Mouse (Mus musculus) inflammation-experienced regulatory T-cells, adult 6 months (primary cell): ENCODE data around the gene Gm8050. TPM values are rescaled to one million over a fixed set of nuclear protein-coding genes. Genes with fewer than 3 reads are reported as not detected.
A peak's percentile ranks its signal among the peaks of the same experiment; 100 is the strongest.
"Not testable (repeated sequence)": the region's sequence is repeated elsewhere in the genome, so short reads cannot be mapped to it uniquely, and the experiment has no call there.

Experiments used
- ATAC-seq: one replicate; pipeline ENCODE4 v1.8.0; 2017
- polyA plus RNA-seq, 3 experiments: library from polyadenylated mRNA; unstranded; fragments of 100-300 nt; shearing (Covaris generic); gene quantifications; one replicate each; pipeline ENCODE4 v1.2.1; 2017

The Gm8050 gene
- polyA plus RNA-seq: under 1 TPM in 1 of 3 experiments, not detected in 2; 0.41 TPM

- ATAC-seq: not testable (repeated sequence)
These were observed at the start of gene Gm8050 for GRCm38 (mm10) chr14:6720151-6720550. Gene Gm8050 (minus strand): TSS chr14:6720251.

- ATAC-seq: peak; percentile 41
These were observed 37.1 kb upstream of the Gm8050 start for GRCm38 (mm10) chr14:6757231-6757536.

GRCm38 (mm10) chr14:6756384-6757230 is 36.6 kb upstream of the Gm8050 start:
- ATAC-seq: not testable (repeated sequence)

- not testable (repeated sequence) for ATAC-seq
These were observed 22.2 kb upstream of the Gm8050 start, which contains the start of gene Gm3636 for GRCm38 (mm10) chr14:6742232-6742631. Gene Gm3636 (minus strand): TSS chr14:6742332.

GRCm38 (mm10) chr14:6684070-6684469 is 36.0 kb downstream of the Gm8050 start, which contains the start of gene Gm10251:
Gene Gm10251 (minus strand): TSS chr14:6684170.
- ATAC-seq: not testable (repeated sequence)

Other genes with a start within 250 kb of the Gm8050 start
- under 1 TPM in 1 of 3 experiments, not detected in 2; 0.36 TPM for gene Gm8356, start 183.0 kb downstream of the Gm8050 start, polyA plus RNA-seq
- gene Gm3629, start 129.6 kb downstream of the Gm8050 start, polyA plus RNA-seq: 1 to 10 TPM in 1 of 3 experiments, under 1 TPM in 1, not detected in 1; 0.86 to 2.5 TPM
- not detected for gene Gm3460, start 97.8 kb downstream of the Gm8050 start, polyA plus RNA-seq
- gene Gm10251, start 36.1 kb downstream of the Gm8050 start, polyA plus RNA-seq: not detected
- 10 to 100 TPM in 2 of 3 experiments, 1 to 10 TPM in 1; 7.7 to 31.5 (median 18.7) TPM for gene Gm3636, start 22.1 kb upstream of the Gm8050 start, polyA plus RNA-seq
- gene Gm8362, start 54.2 kb upstream of the Gm8050 start, polyA plus RNA-seq: under 1 TPM in 2 of 3 experiments, not detected in 1; 0.36 to 0.55 TPM
- not detected for gene Gm3642, start 120.1 kb upstream of the Gm8050 start, polyA plus RNA-seq
- 10 to 100 TPM in 2 of 3 experiments, 1 to 10 TPM in 1; 2.6 to 24.3 (median 12.6) TPM for gene Gm3667, start 169.7 kb upstream of the Gm8050 start, polyA plus RNA-seq